Mouse (Mus musculus) hematopoietic stem cell, adult 5-6 weeks (primary cell): ENCODE results near the gene Myod1. TPM values are rescaled to one million over a fixed set of nuclear protein-coding genes. Genes with fewer than 3 reads are reported as not detected.

ENCODE experiments used
- ATAC-seq, 2 experiments: fragments of 125-278 bp in 1 of 2; replicated peaks in 1 of 2; 2 replicates each; pipeline ENCODE4 v1.8.0; 2016 to 2017; ENCODE audit warnings: inconsistent platforms in 2 of 2, mild to moderate bottlenecking in 2 of 2, moderate number of reproducible peaks in 2 of 2, low read depth in 1 of 2, moderate TSS enrichment in 1 of 2; ENCODE audit not compliant: low FRiP score in 2 of 2, poor library complexity in 2 of 2, severe bottlenecking in 2 of 2, insufficient read depth in 1 of 2, low TSS enrichment in 1 of 2
- total RNA-seq: library from RNA; stranded (forward); fragments of 172-1452, 232-1000 nt; gene quantifications from 2 replicates; pipeline ENCODE4 v1.2.3, GENCODE M21; 2017

Gene Myod1
- total RNA-seq, 1 experiment from 2014 or later = not detected

- no peak for ATAC-seq
Observed at GRCm38 (mm10) chr7:46380625-46381024, 4.4 kb downstream of the Myod1 start.

DNA sequence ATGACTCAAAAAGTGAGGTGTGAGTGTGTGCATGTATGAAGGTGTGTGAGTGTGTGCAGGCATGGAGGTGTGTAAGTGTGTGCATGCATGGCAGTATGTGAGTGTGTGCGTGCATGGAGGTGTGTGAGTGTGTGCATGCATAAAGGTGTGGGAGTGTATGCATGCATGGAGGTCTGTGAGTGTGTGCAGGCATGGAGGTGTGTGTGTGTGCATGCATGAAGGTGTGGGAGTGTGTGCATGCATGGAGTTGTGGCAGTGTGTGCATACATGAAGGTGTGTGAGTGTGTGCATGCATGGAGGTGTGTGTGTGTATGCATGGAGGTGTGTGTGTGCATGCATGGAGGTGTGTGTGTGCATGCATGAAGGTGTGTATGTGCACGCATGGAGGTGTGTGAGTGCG lies 11.2 kb downstream of the Myod1 start:
- ATAC-seq = no peak

GRCm38 (mm10) chr7:46389456-46390085 lies 13.3 kb downstream of the Myod1 start:
- ATAC-seq = peak; percentile 22 to 54; a peak in 1 of 4 replicates

GRCm38 (mm10) chr7:46390226-46390625 lies 14.0 kb downstream of the Myod1 start:
- ATAC-seq = no peak

- ATAC-seq = no peak
Observed at GRCm38 (mm10) chr7:46391701-46392100, 15.4 kb downstream of the Myod1 start.

DNA sequence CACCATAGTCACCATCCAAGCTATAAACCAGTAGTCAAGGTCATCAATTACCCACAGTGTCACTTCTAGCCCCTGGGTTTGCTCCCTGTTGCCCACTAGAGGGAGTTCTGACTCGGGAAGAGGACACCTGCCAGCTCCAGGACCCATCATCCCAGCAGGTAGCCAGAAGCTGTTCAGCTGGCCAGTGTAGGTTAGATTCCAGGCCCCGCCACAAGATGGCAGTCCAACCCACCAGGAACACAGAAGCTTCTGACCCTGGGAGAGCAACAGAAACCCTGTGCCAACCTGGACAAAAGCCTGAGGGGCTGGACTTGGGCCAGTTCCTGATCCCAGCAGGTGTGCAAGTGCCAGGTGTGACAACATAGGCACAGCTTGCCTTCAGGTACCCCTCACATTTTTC lies 16.8 kb downstream of the Myod1 start:
- peak in 1 of 2 experiments; percentile 52; a peak in 2 of 4 replicates for ATAC-seq

DNA sequence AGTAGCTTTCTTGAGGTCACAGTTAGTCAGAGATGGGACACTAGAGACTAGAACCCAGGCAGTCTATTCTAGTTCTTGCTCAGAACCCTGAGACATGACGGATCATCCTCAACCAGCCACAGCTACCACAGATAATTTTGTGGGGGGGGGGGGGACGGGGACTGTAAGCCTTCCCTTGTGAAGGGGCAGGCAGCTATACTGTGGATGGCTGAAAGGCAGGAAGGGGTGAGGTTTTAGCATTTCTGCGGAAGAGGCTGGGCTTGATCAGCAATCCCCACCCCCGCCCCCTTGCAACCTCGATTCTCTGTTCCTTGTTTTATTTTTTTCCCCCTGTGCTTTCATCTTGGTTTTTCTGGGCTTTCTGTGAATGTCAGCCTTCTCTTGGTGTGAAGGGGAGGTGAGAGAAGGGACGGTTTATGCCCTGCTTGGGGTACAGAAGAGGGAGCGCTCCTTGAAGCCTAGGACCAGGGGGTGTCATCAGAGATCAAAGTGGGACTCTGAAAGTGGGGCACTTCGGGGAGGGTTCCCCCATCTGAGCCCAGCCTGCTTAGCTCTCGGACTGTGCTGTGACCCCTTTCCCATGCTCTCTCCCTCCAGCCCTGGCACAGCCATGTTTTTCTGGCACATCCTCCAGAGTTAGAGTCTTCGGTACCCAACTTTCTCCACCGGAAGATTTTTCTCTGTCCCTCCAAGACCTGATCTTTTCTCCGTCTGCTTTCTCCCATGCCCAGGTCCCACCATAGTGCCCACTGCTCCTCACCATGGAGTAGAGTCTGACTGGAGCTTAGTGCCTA lies 17.6 kb downstream of the Myod1 start:
- ATAC-seq = no peak

DNA sequence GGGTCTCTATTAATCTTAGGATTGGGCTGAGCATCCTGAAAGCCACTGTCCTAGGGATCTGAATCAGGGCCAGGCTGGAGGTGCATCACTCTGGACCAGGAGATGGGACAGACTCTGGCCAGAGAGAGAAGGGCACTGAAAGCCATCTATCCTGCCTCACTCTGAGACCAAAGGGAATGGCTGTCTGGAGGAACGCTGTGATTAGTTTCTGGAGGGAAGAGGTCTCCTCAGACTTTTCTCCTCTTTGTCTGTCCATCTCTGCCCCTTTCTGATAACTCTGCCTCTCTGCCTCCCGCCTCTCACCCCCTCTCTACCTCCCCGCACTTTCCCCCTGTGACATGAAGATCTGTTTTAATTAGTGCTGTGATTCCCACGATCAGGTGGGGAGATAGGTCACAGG lies 18.7 kb downstream of the Myod1 start:
- no peak for ATAC-seq

DNA sequence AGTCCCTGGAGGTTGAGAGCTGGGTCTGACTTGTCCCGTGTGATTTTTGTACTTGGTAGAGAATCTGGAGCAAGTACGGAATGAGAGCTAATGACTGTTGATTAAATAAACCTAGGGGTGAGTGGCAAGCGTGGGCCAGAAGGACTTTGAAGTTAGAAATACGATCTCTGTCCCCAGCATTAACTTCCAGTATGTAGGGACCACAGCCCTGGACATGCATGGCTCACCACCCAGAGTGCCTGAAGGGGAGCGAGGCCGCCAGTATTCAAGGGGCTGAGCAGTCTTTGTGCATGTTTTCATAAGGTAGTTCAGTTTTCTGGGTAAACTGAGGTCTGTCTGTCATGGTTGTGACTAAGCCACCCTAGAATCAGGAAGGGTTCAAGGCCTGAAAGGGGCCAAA lies 19.3 kb downstream of the Myod1 start:
- no peak for ATAC-seq

GRCm38 (mm10) chr7:46396231-46396927 lies 20.1 kb downstream of the Myod1 start, which contains the start of gene Kcnc1:
Kcnc1 (plus strand) TSS chr7:46396497.
- peak; percentile 64 to 87 for ATAC-seq

GRCm38 (mm10) chr7:46396928-46397731 lies 20.9 kb downstream of the Myod1 start:
- ATAC-seq = no peak

DNA sequence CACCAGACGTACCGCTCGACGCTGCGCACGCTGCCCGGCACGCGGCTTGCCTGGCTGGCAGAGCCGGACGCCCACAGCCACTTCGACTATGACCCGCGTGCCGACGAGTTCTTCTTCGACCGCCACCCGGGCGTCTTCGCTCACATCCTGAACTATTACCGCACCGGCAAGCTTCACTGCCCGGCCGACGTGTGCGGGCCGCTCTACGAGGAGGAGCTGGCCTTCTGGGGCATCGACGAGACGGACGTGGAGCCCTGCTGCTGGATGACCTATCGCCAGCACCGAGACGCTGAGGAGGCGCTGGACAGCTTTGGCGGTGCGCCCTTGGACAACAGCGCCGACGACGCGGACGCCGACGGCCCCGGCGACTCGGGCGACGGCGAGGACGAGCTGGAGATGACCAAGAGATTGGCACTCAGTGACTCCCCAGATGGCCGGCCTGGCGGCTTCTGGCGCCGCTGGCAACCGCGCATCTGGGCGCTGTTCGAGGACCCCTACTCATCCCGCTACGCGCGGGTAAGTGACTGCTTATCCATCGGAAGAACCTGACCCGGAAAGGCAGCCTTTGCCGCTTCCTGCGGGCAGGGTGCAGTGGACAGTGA lies 21.6 kb downstream of the Myod1 start:
- no peak for ATAC-seq

DNA sequence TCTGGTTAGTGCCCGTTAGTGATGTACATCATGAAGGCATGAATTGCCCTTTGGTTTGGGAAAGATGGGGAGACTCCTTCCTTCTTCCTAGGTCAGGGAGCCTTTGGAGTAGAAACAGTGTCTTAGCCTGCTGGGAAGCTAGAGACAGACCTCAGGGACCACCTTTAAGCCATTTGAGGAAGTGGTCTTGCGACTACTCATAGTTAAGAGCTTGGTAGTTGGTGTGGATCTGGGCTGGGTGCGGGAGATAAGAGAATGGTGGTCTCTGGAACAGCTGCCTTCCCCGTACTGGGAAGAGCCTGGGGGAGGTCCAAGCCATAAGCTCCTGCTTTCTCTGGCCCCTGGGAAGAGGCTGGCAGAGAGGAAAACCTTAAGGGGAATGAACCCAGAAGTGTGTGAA lies 22.3 kb downstream of the Myod1 start:
- ATAC-seq = no peak

GRCm38 (mm10) chr7:46399676-46400075 lies 23.4 kb downstream of the Myod1 start:
- no peak for ATAC-seq

GRCm38 (mm10) chr7:46400346-46400745 lies 24.1 kb downstream of the Myod1 start:
- no peak for ATAC-seq

GRCm38 (mm10) chr7:46401371-46402180 lies 25.3 kb downstream of the Myod1 start:
- ATAC-seq = no peak
